Mouse (Mus musculus) kidney, adult 8-10 months (tissue): ENCODE data around the gene Slc13a5.
A peak's percentile ranks its signal among the peaks of the same experiment; 100 is the strongest.

Experiments
- DNase-seq, 2 experiments: peaks; one replicate each; pipeline ENCODE4 v3.0.0; 2022

The Slc13a5 gene

GRCm38 (mm10) chr11:72265483-72265882 lies 1.5 kb downstream of the Slc13a5 start:
- no peak for DNase-seq

- no peak for DNase-seq
These were observed 10.6 kb downstream of the Slc13a5 start for GRCm38 (mm10) chr11:72256441-72256840.

- no peak for DNase-seq
These were observed 11.4 kb downstream of the Slc13a5 start for GRCm38 (mm10) chr11:72255629-72256028.

- DNase-seq, result no peak
These were observed 21.7 kb downstream of the Slc13a5 start for GRCm38 (mm10) chr11:72245196-72245753.

- DNase-seq, result no peak
These were observed 26.8 kb downstream of the Slc13a5 start for GRCm38 (mm10) chr11:72240062-72240860.

- no peak for DNase-seq
These were observed 33.0 kb downstream of the Slc13a5 start for GRCm38 (mm10) chr11:72234013-72234412.

GRCm38 (mm10) chr11:72232991-72233390 lies 34.0 kb downstream of the Slc13a5 start:
- no peak for DNase-seq

- DNase-seq, result no peak
These were observed 35.0 kb downstream of the Slc13a5 start for GRCm38 (mm10) chr11:72232068-72232467.

GRCm38 (mm10) chr11:72228513-72228912 lies 38.5 kb downstream of the Slc13a5 start:
- DNase-seq, result no peak

GRCm38 (mm10) chr11:72226901-72227300 lies 40.1 kb downstream of the Slc13a5 start:
- DNase-seq, result no peak

GRCm38 (mm10) chr11:72226020-72226791 lies 40.8 kb downstream of the Slc13a5 start:
- no peak for DNase-seq

- peak; percentile 53 to 83 for DNase-seq
These were observed 42.2 kb downstream of the Slc13a5 start for GRCm38 (mm10) chr11:72224865-72225264.

GRCm38 (mm10) chr11:72223414-72223813 lies 43.6 kb downstream of the Slc13a5 start:
- no peak for DNase-seq

GRCm38 (mm10) chr11:72221278-72221677 lies 45.7 kb downstream of the Slc13a5 start:
- peak; percentile 18 to 63 for DNase-seq

- no peak for DNase-seq
These were observed 49.9 kb downstream of the Slc13a5 start for GRCm38 (mm10) chr11:72217116-72217515.

- DNase-seq, result peak; percentile 88 to 90
These were observed 51.6 kb downstream of the Slc13a5 start, which contains the start of gene Med31 for GRCm38 (mm10) chr11:72215410-72215797. Med31 (minus strand) TSS chr11:72215592.

GRCm38 (mm10) chr11:72214591-72215409 lies 52.2 kb downstream of the Slc13a5 start:
- peak; percentile 94 to 96 for DNase-seq

- peak; percentile 60 to 64 for DNase-seq
These were observed 59.1 kb downstream of the Slc13a5 start for GRCm38 (mm10) chr11:72207834-72208377.

GRCm38 (mm10) chr11:72207204-72207833 lies 59.7 kb downstream of the Slc13a5 start, which contains the start of the genes 4933427D14Rik and Txndc17:
4933427D14Rik (minus strand) TSS chr11:72207459.
Txndc17 (plus strand) TSS chr11:72207547.
- DNase-seq, result peak; percentile 89 to 92

GRCm38 (mm10) chr11:72206341-72207203 lies 60.5 kb downstream of the Slc13a5 start, which contains the start of gene Gm43951:
Gm43951 (minus strand) TSS chr11:72206840.
- peak in 1 of 2 experiments; percentile 16 for DNase-seq
